Mouse (Mus musculus): ENCODE results near the gene Psmb10. TPM values are rescaled to one million over a fixed set of nuclear protein-coding genes. Genes with fewer than 3 reads are reported as not detected.

The Psmb10 gene
- total RNA-seq (2023; ENCODE audit: inconsistent age), result 123 to 171 TPM (median 149 TPM) in 4 replicates

DNA sequence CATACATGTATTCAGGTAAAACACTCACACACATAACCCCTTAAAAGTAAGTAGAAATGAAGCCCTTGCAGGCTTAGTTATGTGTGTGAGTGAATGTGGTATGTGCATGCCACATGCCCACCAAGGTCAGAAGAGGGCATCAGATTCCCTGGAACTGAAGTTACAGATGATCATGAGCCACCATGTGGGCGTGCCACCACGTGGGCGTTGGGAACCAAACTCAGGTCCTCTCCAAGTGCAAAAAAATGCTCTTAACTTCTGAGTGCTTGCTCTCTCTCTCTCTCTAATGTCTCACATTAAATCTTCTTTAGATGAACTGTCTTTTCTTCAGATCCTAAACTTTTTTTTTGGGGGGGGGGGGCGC, at the start of gene Psmb10:
Psmb10 (minus strand) TSS at position 139 of the 364 bp plus-strand sequence.

DNA sequence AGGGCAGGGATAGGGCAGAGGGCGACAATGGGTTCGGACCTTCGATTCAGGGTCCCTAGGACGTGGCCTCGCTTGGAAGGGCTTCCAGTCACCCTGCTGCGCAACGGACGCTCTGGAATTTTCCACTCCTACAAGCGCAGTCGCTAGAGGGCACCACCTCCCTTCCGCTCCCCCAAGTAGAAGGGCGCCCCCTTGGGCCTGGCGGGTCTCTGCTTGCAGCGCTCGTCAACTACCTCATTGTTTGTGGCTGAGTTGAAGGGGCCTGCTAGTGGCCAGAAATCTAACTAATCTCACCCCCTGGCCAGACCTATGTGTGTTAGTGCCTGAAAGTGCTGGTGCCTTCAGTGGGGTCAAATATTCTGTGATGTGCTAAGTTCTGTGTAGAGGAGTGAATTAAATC, 41.1 kb upstream of the Psmb10 start, which contains the start of gene Dpep3:
Dpep3 (minus strand) TSS at position 105 of the 400 bp plus-strand sequence.

DNA sequence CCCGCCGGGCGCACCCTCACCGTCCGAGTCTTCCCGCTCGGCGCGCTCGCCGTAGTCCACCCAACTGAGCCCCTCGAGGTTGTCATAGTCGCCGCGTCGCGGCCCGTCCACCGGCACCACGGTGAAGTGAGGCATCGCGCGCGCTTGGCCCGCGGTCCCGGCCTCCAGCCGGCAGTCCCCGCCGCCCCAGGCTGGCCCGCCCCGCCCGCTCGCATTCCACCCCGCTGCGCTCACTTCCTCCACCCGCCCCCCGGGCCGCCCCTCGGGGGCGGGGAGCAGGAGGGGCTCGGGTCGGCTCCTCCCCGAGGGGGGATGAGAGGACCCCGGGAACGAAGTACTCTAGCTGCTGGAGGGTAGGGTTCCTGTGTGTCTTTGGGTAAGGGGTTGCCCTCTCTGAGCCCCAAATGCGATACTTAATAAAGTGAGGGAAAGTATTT, 27.7 kb upstream of the Psmb10 start, which contains the start of gene Slc12a4:
Slc12a4 (minus strand) TSS at position 193 of the 437 bp plus-strand sequence.

DNA sequence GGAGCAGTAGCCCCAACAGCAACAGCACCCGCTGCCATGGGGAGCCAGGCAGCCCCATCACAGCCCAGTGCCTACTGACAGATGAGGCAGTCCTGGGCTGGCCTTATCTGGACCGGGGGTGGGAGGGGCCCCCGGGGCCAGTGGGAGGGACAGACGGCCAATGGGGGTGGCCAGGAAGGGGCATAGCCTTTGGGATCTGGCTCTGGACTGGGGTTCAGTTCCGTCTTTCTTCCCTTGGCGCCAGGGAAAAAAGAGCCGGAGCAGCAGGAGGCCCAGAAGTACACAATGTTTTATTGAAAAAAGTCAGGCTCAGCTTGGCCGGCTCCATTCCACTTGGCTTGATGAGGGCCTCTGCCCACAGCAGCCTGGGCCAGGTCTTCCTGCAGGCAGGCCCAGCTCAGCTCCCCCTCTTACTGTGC, 5.1 kb upstream of the Psmb10 start, which contains the start of gene Lcat:
Lcat (minus strand) TSS at position 62 of the 419 bp plus-strand sequence.

DNA sequence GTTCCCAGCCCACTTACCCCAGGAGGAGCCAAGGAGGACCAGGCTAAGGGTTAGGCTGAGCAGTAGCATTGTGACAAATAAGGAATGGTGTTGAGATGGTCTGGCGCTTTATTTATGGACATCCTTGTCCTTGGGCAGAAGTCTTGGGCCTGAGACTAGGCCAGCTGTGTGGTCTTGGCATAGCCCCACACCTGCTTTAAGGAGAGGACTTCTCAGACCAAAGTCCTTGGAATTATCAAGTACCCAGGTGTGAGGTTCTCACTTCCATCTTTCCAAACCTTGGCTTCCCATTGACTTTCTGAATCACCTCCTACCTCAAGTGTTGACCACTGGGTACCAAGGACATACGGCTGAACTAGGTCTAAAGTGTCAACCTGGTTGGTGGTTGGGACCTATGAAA, 4.5 kb downstream of the Psmb10 start, which contains the start of gene Ctrl:
Ctrl (minus strand) TSS at position 101 of the 400 bp plus-strand sequence.

DNA sequence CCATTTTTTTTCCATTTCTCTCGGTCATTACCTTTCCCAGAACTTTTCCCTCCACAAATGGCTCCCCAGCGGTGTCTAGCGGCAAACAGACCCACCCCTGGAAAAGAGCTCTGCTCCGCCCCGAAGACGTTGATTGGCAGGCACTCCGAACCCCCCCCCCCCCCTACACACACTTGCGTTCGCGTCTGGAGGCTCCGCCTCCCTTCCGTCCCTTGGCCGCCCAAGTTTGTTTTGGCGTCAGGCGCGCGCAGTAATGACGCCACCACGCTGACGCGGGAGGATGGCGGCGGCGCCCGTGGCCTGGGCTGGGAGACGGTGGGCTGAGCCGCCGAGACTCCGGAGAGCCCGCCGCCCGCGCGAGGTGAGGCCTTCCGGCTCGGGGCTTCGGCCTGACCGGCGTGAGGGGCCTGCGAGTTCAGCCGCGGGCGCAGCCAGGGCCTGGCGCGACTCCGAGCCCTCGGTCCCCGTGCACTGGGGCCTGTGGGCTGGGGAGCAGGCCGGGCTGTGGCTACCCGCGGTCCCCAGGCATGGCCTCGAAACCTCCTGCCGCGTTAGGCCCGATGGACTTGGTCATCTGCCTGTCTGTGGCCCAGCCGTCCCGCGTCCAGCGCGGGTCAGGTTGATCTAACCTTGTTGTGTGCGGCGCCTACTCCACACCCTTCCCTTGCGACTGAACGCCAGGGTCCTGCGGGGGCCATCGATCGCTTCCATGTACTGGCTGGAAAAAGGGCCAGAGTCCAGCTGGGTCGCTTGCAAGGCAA, 37.9 kb downstream of the Psmb10 start, which contains the start of gene Pskh1:
Pskh1 (plus strand) TSS at position 262 of the 761 bp plus-strand sequence.

DNA sequence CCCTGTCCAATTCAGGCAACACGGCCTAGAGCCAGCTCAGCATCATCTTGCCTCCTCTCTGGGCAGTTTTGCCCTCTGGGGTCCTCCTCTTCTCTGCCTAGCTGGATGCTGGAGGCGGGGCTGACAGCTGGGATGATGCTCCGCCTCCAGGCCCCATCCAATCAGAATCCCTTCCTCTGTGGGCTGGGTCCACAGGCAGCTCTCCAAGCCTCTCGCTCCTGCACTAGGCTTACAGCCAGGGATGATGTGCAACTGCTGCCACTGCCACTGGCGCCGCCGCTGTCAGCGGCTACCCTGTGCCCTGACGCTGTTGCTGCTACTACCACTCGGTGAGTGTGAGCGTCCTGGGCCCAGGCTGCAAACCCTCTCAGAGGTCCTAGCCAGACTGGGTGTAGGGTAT, 44.9 kb downstream of the Psmb10 start, which contains the start of gene Nrn1l:
Nrn1l (plus strand) TSS at position 229 of the 400 bp plus-strand sequence.

Other genes starting within 250 kb of the Psmb10 start
- 95.0 to 102 TPM (median 100 TPM) in 4 replicates for gene Acd, start 237.3 kb downstream of the Psmb10 start, total RNA-seq (2023; ENCODE audit: inconsistent age)
- gene Pard6a, start 237.3 kb downstream of the Psmb10 start, total RNA-seq (2023; ENCODE audit: inconsistent age), result 13.5 to 18.8 TPM (median 16.4 TPM) in 4 replicates
- not detected in 4 replicates for gene 4933405L10Rik, start 230.8 kb downstream of the Psmb10 start, total RNA-seq (2023; ENCODE audit: inconsistent age)
- gene Enkd1, start 230.2 kb downstream of the Psmb10 start, total RNA-seq (2023; ENCODE audit: inconsistent age), result 2.8 to 3.9 TPM (median 3.5 TPM) in 4 replicates
- 0.80 to 3.7 TPM (median 2.0 TPM) in 4 replicates for gene Gfod2, start 179.8 kb downstream of the Psmb10 start, total RNA-seq (2023; ENCODE audit: inconsistent age)
- gene Ranbp10, start 111.1 kb downstream of the Psmb10 start, total RNA-seq (2023; ENCODE audit: inconsistent age), result 33.7 to 40.7 TPM (median 34.1 TPM) in 4 replicates
- 1.1 to 1.6 TPM (median 1.3 TPM) in 3 of 4 replicates, not detected in the other for gene Tsnaxip1, start 110.7 kb downstream of the Psmb10 start, total RNA-seq (2023; ENCODE audit: inconsistent age)
- gene Cenpt, start 85.2 kb downstream of the Psmb10 start, total RNA-seq (2023; ENCODE audit: inconsistent age), result 16.0 to 21.7 TPM (median 18.8 TPM) in 4 replicates
- 14.8 to 18.3 TPM (median 15.5 TPM) in 4 replicates for gene Thap11, start 83.3 kb downstream of the Psmb10 start, total RNA-seq (2023; ENCODE audit: inconsistent age)
- 3.8 to 36.5 TPM (median 24.9 TPM) in 4 replicates for gene Nutf2, start 77.9 kb downstream of the Psmb10 start, total RNA-seq (2023; ENCODE audit: inconsistent age)
- gene Edc4, start 57.6 kb downstream of the Psmb10 start, total RNA-seq (2023; ENCODE audit: inconsistent age), result 74.7 to 93.2 TPM (median 78.6 TPM) in 4 replicates
- 0.97 to 2.0 TPM (median 1.5 TPM) in 4 replicates for gene Nrn1l, start 44.9 kb downstream of the Psmb10 start, total RNA-seq (2023; ENCODE audit: inconsistent age)
- 23.9 to 26.9 TPM (median 25.8 TPM) in 4 replicates for gene Pskh1, start 38.0 kb downstream of the Psmb10 start, total RNA-seq (2023; ENCODE audit: inconsistent age)
- 2.1 to 5.5 TPM (median 3.4 TPM) in 4 replicates for gene Ctrl, start 4.6 kb downstream of the Psmb10 start, total RNA-seq (2023; ENCODE audit: inconsistent age)
- 0.39 to 0.51 TPM in 2 of 4 replicates, not detected in the others for gene Lcat, start 4.9 kb upstream of the Psmb10 start, total RNA-seq (2023; ENCODE audit: inconsistent age)
- 10.4 to 17.1 TPM (median 12.3 TPM) in 4 replicates for gene Slc12a4, start 27.7 kb upstream of the Psmb10 start, total RNA-seq (2023; ENCODE audit: inconsistent age)
- gene Dpep3, start 41.0 kb upstream of the Psmb10 start, total RNA-seq (2023; ENCODE audit: inconsistent age), result not detected in 4 replicates
- 30.7 to 40.1 TPM (median 34.2 TPM) in 4 replicates for gene Dus2, start 52.9 kb upstream of the Psmb10 start, total RNA-seq (2023; ENCODE audit: inconsistent age)
- gene Dpep2nb, start 67.5 kb upstream of the Psmb10 start, total RNA-seq (2023; ENCODE audit: inconsistent age), result not detected in 4 replicates
- 7.0 to 8.3 TPM (median 7.8 TPM) in 4 replicates for gene Ddx28, start 73.4 kb upstream of the Psmb10 start, total RNA-seq (2023; ENCODE audit: inconsistent age)
- gene Nfatc3, start 120.4 kb upstream of the Psmb10 start, total RNA-seq (2023; ENCODE audit: inconsistent age), result 166 to 190 TPM (median 187 TPM) in 4 replicates
- gene Esrp2, start 198.5 kb upstream of the Psmb10 start, total RNA-seq (2023; ENCODE audit: inconsistent age), result not detected in 4 replicates
- 8.8 to 11.3 TPM (median 9.7 TPM) in 4 replicates for gene Pla2g15, start 212.0 kb upstream of the Psmb10 start, total RNA-seq (2023; ENCODE audit: inconsistent age)
- 29.1 to 35.1 TPM (median 30.3 TPM) in 4 replicates for gene Slc7a6, start 230.4 kb upstream of the Psmb10 start, total RNA-seq (2023; ENCODE audit: inconsistent age)